Comparison of ENCODE assay signal across 18 mouse cellular contexts in genomic region chr4:87081321-87081720, GRCm38 (mm10).
"Had no signal": no experiment of that assay in that cellular context is flagged by ENCODE, and none has a peak within 500 bp of the region (broad histone marks: within the 10 kb centered on the region; RNA-seq: fewer than 3 reads in every experiment).

No protein-coding gene starts in this region.

- H3K9me3 ChIP-seq: lung, embryonic 15.5 days; megakaryocyte, embryonic 14.5 days; midbrain, embryonic 13.5 days; midbrain, embryonic 15.5 days; neural tube, embryonic 12.5 days; stomach, embryonic 15.5 days had no signal

- H3K9ac ChIP-seq: liver, postnatal 0 days; lung, embryonic 15.5 days; midbrain, embryonic 13.5 days; midbrain, embryonic 15.5 days; neural tube, embryonic 12.5 days; stomach, embryonic 15.5 days had no signal

- H3K4me2 ChIP-seq: lung, embryonic 15.5 days; midbrain, embryonic 11.5 days; midbrain, embryonic 13.5 days; midbrain, embryonic 15.5 days; neural tube, embryonic 12.5 days; stomach, embryonic 15.5 days had no signal

- ATAC-seq: liver, postnatal 0 days; lung, postnatal 0 days; midbrain, embryonic 15.5 days had no signal

- H3K36me3 ChIP-seq: lung, embryonic 15.5 days; midbrain, embryonic 13.5 days; midbrain, embryonic 15.5 days; neural tube, embryonic 12.5 days; stomach, embryonic 15.5 days had no signal

- H3K27ac ChIP-seq: lung, embryonic 15.5 days; macrophage; midbrain, embryonic 13.5 days; midbrain, embryonic 15.5 days; neural tube, embryonic 12.5 days; stomach, embryonic 15.5 days; stomach, postnatal 0 days had no signal

- H3K4me1 ChIP-seq: lung, embryonic 15.5 days; megakaryocyte, embryonic 14.5 days; midbrain, embryonic 13.5 days; midbrain, embryonic 15.5 days; neural tube, embryonic 12.5 days; stomach, embryonic 15.5 days had no signal

- H3K27me3 ChIP-seq: lung, embryonic 15.5 days; megakaryocyte, embryonic 14.5 days; midbrain, embryonic 13.5 days; midbrain, embryonic 15.5 days; neural tube, embryonic 12.5 days; stomach, embryonic 15.5 days had no signal

- H3K4me3 ChIP-seq: lung, embryonic 15.5 days; megakaryocyte, embryonic 14.5 days; midbrain, embryonic 13.5 days; midbrain, embryonic 15.5 days; neural tube, embryonic 12.5 days; stomach, embryonic 15.5 days had no signal

- DNase-seq: liver, postnatal 0 days; lung, adult 2 months; lung, postnatal 14 days; lung, postnatal 36 days; right cerebral cortex, postnatal 25 days; thymus, adult 18-20 months; thymus, postnatal 14 days; thymus, postnatal 36 days had no signal
